Mouse (Mus musculus): ENCODE measurements around the gene Scin. TPM values are rescaled to one million over a fixed set of nuclear protein-coding genes. Genes with fewer than 3 reads are reported as not detected.

Gene Scin
- polyA plus RNA-seq, 1 experiment: 1.1 TPM

- no peaks in the 10 kb centered on the region for H3K36me3 ChIP-seq (ENCODE audit: control insufficient read depth, insufficient read depth, low read length)
- H3K4me1 ChIP-seq (ENCODE audit: control insufficient read depth, insufficient read depth, insufficient read length): no peaks in the 10 kb centered on the region
- H3K27me3 ChIP-seq (ENCODE audit: control insufficient read depth, insufficient read depth, low read length): no peaks in the 10 kb centered on the region; the same call in 1 of the 2 replicates
- TF ChIP-seq CTCF (IDR thresholded peaks at IDR 0.05; ENCODE audit: extremely low read depth, insufficient read depth, insufficient read length, insufficient replicate concordance): no peak
- TF ChIP-seq POLR2A (IDR thresholded peaks at IDR 0.05; ENCODE audit: low read depth, low read length): no peak
- H3K27ac ChIP-seq (ENCODE audit: insufficient read depth, low read length): no peak overlapping the region
- DNase-seq (ENCODE audit: low read depth in 1 of 2, low spot score in 2 of 2): no peak
- WGBS: 97% methylated on average over 4 of the region's 4 CpGs
- H3K4me3 ChIP-seq (ENCODE audit: extremely low read depth, insufficient read depth, insufficient read length): no peak overlapping the region
These were observed 36.6 kb downstream of the Scin start for GRCm38 (mm10) chr12:40097449-40097848.

DNA sequence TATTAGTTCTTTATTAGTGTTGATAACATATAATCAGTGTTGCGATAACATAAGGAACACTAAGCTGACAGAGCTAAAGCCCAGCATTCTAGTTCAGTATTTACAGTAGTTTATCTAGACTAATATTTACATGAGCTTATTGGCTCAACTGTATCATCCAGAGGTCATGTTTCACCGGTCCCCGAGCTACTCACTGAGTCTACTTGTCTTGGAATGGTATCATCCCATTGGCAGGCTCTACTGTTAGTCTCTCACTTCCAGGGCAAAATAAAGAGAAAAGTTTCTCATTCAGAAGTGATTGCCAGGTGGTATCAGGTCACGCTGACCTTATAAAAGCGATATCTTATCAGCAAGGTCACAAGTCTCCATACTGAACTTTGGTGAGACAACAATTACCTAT, 37.0 kb downstream of the Scin start:
- no peak for TF ChIP-seq CTCF (IDR thresholded peaks at IDR 0.05; ENCODE audit: extremely low read depth, insufficient read depth, insufficient read length, insufficient replicate concordance)
- Histone ChIP-seq H3K4me1 (ENCODE audit: control insufficient read depth, insufficient read depth, insufficient read length) (no peaks in the 10 kb centered on the region), H3K4me3 (ENCODE audit: extremely low read depth, insufficient read depth, insufficient read length) (no peak overlapping the region), H3K27me3 (ENCODE audit: control insufficient read depth, insufficient read depth, low read length) (no peaks in the 10 kb centered on the region; the same call in 1 of the 2 replicates), H3K27ac (ENCODE audit: insufficient read depth, low read length) (no peak overlapping the region), H3K36me3 (ENCODE audit: control insufficient read depth, insufficient read depth, low read length) (no peaks in the 10 kb centered on the region)
- 95% methylated on average over 5 of the region's 5 CpGs for WGBS
- DNase-seq (ENCODE audit: low read depth in 1 of 2, low spot score in 2 of 2): no peak

DNA sequence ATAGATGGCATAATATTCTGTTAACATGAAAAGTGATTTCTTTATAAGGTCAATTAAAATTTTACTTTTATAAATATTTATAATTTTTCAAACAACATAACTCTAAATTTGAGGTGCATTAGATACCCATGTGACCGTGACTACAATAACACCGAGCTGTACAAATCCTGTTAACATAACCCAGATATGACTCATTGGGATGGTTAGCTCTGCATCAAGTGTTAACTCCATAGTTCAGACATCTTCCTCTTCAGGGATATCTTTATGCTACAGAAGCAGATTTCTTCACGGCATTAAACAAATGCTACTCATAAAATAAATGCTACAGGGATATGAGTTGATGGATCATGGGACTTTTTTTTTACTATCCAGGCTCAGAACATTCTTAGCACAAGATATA, 37.6 kb downstream of the Scin start:
- Histone ChIP-seq H3K36me3 (ENCODE audit: control insufficient read depth, insufficient read depth, low read length) (no peaks in the 10 kb centered on the region), H3K27ac (ENCODE audit: insufficient read depth, low read length) (no peak overlapping the region), H3K27me3 (ENCODE audit: control insufficient read depth, insufficient read depth, low read length) (no peaks in the 10 kb centered on the region; the same call in 1 of the 2 replicates), H3K4me3 (ENCODE audit: extremely low read depth, insufficient read depth, insufficient read length) (no peak overlapping the region), H3K4me1 (ENCODE audit: control insufficient read depth, insufficient read depth, insufficient read length) (no peaks in the 10 kb centered on the region)
- DNase-seq (ENCODE audit: low read depth in 1 of 2, low spot score in 2 of 2): no peak
- WGBS: 90% methylated on average over 3 of the region's 3 CpGs
- TF ChIP-seq CTCF (IDR thresholded peaks at IDR 0.05; ENCODE audit: extremely low read depth, insufficient read depth, insufficient read length, insufficient replicate concordance) (no peak), POLR2A (IDR thresholded peaks at IDR 0.05; ENCODE audit: low read depth, low read length) (no peak)

DNA sequence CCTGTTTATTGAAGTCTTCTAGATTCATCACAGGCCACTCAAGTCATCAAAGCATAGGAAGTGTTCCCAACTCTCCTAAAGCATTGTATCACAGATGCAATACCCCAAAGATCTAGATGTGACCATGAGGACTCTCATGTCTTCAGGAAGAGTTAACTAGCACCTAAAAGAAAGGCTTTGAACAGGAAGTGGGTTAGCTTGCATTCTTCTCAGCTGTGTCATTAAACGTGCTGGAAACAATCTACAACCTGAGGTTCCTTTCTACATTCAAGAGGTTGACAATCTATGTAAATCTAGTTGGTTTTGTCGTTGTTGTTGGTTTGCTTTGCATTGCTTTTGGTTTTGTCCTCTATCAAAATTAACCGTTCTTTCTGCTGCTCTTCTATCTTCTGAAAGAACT, 44.0 kb downstream of the Scin start:
- Histone ChIP-seq H3K36me3 (ENCODE audit: control insufficient read depth, insufficient read depth, low read length) (no peaks in the 10 kb centered on the region), H3K4me3 (ENCODE audit: extremely low read depth, insufficient read depth, insufficient read length) (no peak overlapping the region), H3K4me1 (ENCODE audit: control insufficient read depth, insufficient read depth, insufficient read length) (no peaks in the 10 kb centered on the region), H3K27ac (ENCODE audit: insufficient read depth, low read length) (no peak overlapping the region), H3K27me3 (ENCODE audit: control insufficient read depth, insufficient read depth, low read length) (no peaks in the 10 kb centered on the region)
- no peak for DNase-seq (ENCODE audit: low read depth in 1 of 2, low spot score in 2 of 2)
- no peak for TF ChIP-seq CTCF (IDR thresholded peaks at IDR 0.05; ENCODE audit: extremely low read depth, insufficient read depth, insufficient read length, insufficient replicate concordance)
- no peak for TF ChIP-seq POLR2A (IDR thresholded peaks at IDR 0.05; ENCODE audit: low read depth, low read length)
- 27% methylated on average over 3 of the region's 3 CpGs for WGBS

- TF ChIP-seq POLR2A (IDR thresholded peaks at IDR 0.05; ENCODE audit: low read depth, low read length) (no peak), CTCF (IDR thresholded peaks at IDR 0.05; ENCODE audit: extremely low read depth, insufficient read depth, insufficient read length, insufficient replicate concordance) (no peak)
- Histone ChIP-seq H3K27ac (ENCODE audit: insufficient read depth, low read length) (no peak overlapping the region), H3K36me3 (ENCODE audit: control insufficient read depth, insufficient read depth, low read length) (no peaks in the 10 kb centered on the region), H3K27me3 (ENCODE audit: control insufficient read depth, insufficient read depth, low read length) (no peaks in the 10 kb centered on the region), H3K4me3 (ENCODE audit: extremely low read depth, insufficient read depth, insufficient read length) (no peak overlapping the region), H3K4me1 (ENCODE audit: control insufficient read depth, insufficient read depth, insufficient read length) (no peaks in the 10 kb centered on the region)
- WGBS: 88% methylated on average over 5 of the region's 5 CpGs
- no peak for DNase-seq (ENCODE audit: low read depth in 1 of 2, low spot score in 2 of 2)
These were observed 48.2 kb downstream of the Scin start for GRCm38 (mm10) chr12:40085731-40086322.

DNA sequence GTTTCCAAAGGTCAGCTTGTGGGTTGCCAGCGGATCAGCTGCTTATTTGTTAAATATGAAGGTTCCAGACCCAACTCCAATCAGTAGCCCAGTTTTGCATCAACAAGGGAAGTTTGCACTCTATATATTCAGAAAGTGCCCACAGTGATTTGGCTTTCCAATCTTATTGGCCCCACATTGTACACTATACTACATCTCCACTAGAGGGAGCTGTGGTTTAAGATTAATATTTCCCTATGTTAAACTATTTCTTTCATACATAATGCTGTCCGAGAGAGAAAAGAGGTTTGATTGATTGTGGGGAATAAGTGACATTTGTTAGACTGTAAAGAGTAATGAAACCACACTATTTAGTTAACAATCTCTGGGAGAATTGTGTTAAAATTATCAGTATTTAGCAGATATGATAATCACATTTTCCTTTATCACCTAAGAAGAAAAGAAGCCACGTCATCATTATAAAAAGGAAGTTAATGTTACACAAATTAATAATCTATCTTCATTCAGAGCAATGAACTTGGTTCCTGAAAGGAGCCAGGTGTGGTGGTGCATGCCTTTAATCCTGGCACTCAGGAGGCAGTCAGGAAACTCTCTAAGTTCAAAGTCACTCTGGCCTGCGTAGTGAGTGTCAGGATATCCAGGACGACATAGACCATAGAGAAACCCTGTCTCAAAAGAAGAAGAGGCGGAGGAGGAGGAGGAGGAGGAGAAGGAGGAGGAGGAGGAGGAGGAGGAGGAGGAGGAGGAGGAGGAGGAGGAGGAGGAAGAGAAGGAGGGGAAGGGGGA, 51.4 kb downstream of the Scin start:
- H3K4me1 ChIP-seq (ENCODE audit: control insufficient read depth, insufficient read depth, insufficient read length): no peaks in the 10 kb centered on the region
- TF ChIP-seq POLR2A (IDR thresholded peaks at IDR 0.05; ENCODE audit: low read depth, low read length) (no peak), CTCF (IDR thresholded peaks at IDR 0.05; ENCODE audit: extremely low read depth, insufficient read depth, insufficient read length, insufficient replicate concordance) (no peak)
- no peak overlapping the region for H3K27ac ChIP-seq (ENCODE audit: insufficient read depth, low read length)
- no peak overlapping the region for H3K4me3 ChIP-seq (ENCODE audit: extremely low read depth, insufficient read depth, insufficient read length)
- no peaks in the 10 kb centered on the region for H3K27me3 ChIP-seq (ENCODE audit: control insufficient read depth, insufficient read depth, low read length)
- H3K36me3 ChIP-seq (ENCODE audit: control insufficient read depth, insufficient read depth, low read length): no peaks in the 10 kb centered on the region
- WGBS: 26% methylated on average over 5 of the region's 6 CpGs
- peak in 1 of 2 experiments; percentile 27 for DNase-seq (ENCODE audit: low read depth in 1 of 2, low spot score in 2 of 2)

- Histone ChIP-seq H3K27me3 (ENCODE audit: control insufficient read depth, insufficient read depth, low read length) (no peaks in the 10 kb centered on the region), H3K4me1 (ENCODE audit: control insufficient read depth, insufficient read depth, insufficient read length) (no peaks in the 10 kb centered on the region), H3K36me3 (ENCODE audit: control insufficient read depth, insufficient read depth, low read length) (no peaks in the 10 kb centered on the region), H3K27ac (ENCODE audit: insufficient read depth, low read length) (no peak overlapping the region), H3K4me3 (ENCODE audit: extremely low read depth, insufficient read depth, insufficient read length) (no peak overlapping the region)
- WGBS: 81% methylated on average over 5 of the region's 5 CpGs
- DNase-seq (ENCODE audit: low read depth in 1 of 2, low spot score in 2 of 2): no peak
- no peak for TF ChIP-seq CTCF (IDR thresholded peaks at IDR 0.05; ENCODE audit: extremely low read depth, insufficient read depth, insufficient read length, insufficient replicate concordance)
- no peak for TF ChIP-seq POLR2A (IDR thresholded peaks at IDR 0.05; ENCODE audit: low read depth, low read length)
These were observed 52.0 kb downstream of the Scin start for GRCm38 (mm10) chr12:40082048-40082447.
